Mouse (Mus musculus): ENCODE data around the gene Use1.

DNA sequence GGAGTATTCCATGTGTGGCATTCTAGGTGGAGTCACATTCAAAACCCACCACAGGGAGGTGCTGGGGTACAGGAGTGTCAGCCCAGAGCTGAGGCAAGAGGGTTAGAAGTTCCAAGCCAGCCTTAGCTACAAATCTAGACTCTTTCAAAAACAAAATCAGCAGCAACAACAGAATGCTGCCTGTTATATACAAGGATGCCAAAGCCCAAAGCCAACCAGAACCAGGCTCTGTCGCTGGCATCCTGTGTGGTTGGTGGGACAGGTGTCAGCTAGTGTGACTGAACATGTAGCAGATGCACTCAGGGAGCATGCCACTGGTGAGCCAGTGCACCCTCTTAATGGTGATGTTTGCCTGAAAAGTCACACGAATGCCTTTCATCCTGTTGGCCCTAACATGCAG is 34.2 kb downstream of the Use1 start:
- TF ChIP-seq CTCF (IDR thresholded peaks at IDR 0.05; ENCODE audit: insufficient read depth, low read depth, low read length), result no peak
- no peak for TF ChIP-seq POLR2A (IDR thresholded peaks at IDR 0.05; ENCODE audit: insufficient read depth, low read depth, low read length)
